Mouse (Mus musculus) left cerebral cortex, postnatal 4 days (tissue): ENCODE results near the gene Sfxn2. TPM values are rescaled to one million over a fixed set of nuclear protein-coding genes. Genes with fewer than 3 reads are reported as not detected.

Experiments used
- DNase-seq: peaks from one replicate; pipeline ENCODE4 v3.0.0-alpha.2; 2022
- intact Hi-C: fragments of 180-260 bp; cut with DNase I; formaldehyde crosslinking; loops from one replicate; pipeline ENCODE4 v1.15.1; 2025
- total RNA-seq, 2 experiments: library from RNA; stranded (reverse); gene quantifications; 2 replicates each; pipeline ENCODE4 v1.2.3; 2021

Gene Sfxn2
- total RNA-seq, result 10 to 100 TPM; 12.6 to 13.7 TPM

GRCm38 (mm10) chr19:46572951-46573937 is at the start of gene Sfxn2, which contains the start of gene Arl3:
Gene Sfxn2, plus strand, starts transcription at chr19:46573365.
Gene Arl3, minus strand, starts transcription at chr19:46573198.
- intact Hi-C loops, result no loop called here
- peak; percentile 97 for DNase-seq

- peak; percentile 80 for DNase-seq
- intact Hi-C loops, result no loop called here
Measured at GRCm38 (mm10) chr19:46523480-46524151, 49.5 kb upstream of the Sfxn2 start.

- intact Hi-C loops, result no loop called here
- DNase-seq, result no peak
Measured at GRCm38 (mm10) chr19:46524152-46524544, 49.0 kb upstream of the Sfxn2 start.

- intact Hi-C loops, result no loop called here
- no peak for DNase-seq
Measured at GRCm38 (mm10) chr19:46524601-46525321, 48.4 kb upstream of the Sfxn2 start.

- no peak for DNase-seq
Measured at GRCm38 (mm10) chr19:46525691-46526631, 47.2 kb upstream of the Sfxn2 start.

GRCm38 (mm10) chr19:46527632-46528528 is 45.3 kb upstream of the Sfxn2 start:
- DNase-seq, result no peak
- intact Hi-C loops, result no loop called here

More at GRCm38 (mm10) chr19:46525691-46526631, 47.2 kb upstream of the Sfxn2 start:
- intact Hi-C loops, result no loop called here

- intact Hi-C loops, result no loop called here
- DNase-seq, result peak; percentile 70
Measured at GRCm38 (mm10) chr19:46528529-46529213, 44.5 kb upstream of the Sfxn2 start.

GRCm38 (mm10) chr19:46529601-46530448 is 43.3 kb upstream of the Sfxn2 start:
- intact Hi-C loops, result no loop called here
- no peak for DNase-seq

GRCm38 (mm10) chr19:46530449-46530990 is 42.6 kb upstream of the Sfxn2 start:
- intact Hi-C loops, result no loop called here
- no peak for DNase-seq

- DNase-seq, result no peak
- intact Hi-C loops, result no loop called here
Measured at GRCm38 (mm10) chr19:46531071-46532030, 41.8 kb upstream of the Sfxn2 start.

- intact Hi-C loops, result no loop called here
- DNase-seq, result peak; percentile 54
Measured at GRCm38 (mm10) chr19:46532031-46532688, 41.0 kb upstream of the Sfxn2 start.

GRCm38 (mm10) chr19:46533066-46533465 is 40.1 kb upstream of the Sfxn2 start:
- DNase-seq, result no peak
- intact Hi-C loops, result no loop called here

GRCm38 (mm10) chr19:46533525-46533924 is 39.6 kb upstream of the Sfxn2 start:
- DNase-seq, result no peak
- intact Hi-C loops, result no loop called here

GRCm38 (mm10) chr19:46534542-46535098 is 38.5 kb upstream of the Sfxn2 start:
- DNase-seq, result no peak
- intact Hi-C loops, result no loop called here

GRCm38 (mm10) chr19:46537357-46537756 is 35.8 kb upstream of the Sfxn2 start:
- no peak for DNase-seq
- intact Hi-C loops, result no loop called here
